Mouse (Mus musculus) megakaryocyte, embryonic 14.5 days (primary cell): ENCODE measurements around the gene Capn8.

Source experiments
- FLI1 ChIP-seq: IDR thresholded peaks from 2 replicates; pipeline ENCODE4 v1.6.1; 2012; ENCODE audit warnings: low read length, inconsistent platforms, mixed read lengths
- GATA1 ChIP-seq: IDR thresholded peaks from 3 replicates; pipeline ENCODE4 v1.6.1; 2012; ENCODE audit warnings: mixed read lengths, low read length, inconsistent platforms, borderline replicate concordance

DNA sequence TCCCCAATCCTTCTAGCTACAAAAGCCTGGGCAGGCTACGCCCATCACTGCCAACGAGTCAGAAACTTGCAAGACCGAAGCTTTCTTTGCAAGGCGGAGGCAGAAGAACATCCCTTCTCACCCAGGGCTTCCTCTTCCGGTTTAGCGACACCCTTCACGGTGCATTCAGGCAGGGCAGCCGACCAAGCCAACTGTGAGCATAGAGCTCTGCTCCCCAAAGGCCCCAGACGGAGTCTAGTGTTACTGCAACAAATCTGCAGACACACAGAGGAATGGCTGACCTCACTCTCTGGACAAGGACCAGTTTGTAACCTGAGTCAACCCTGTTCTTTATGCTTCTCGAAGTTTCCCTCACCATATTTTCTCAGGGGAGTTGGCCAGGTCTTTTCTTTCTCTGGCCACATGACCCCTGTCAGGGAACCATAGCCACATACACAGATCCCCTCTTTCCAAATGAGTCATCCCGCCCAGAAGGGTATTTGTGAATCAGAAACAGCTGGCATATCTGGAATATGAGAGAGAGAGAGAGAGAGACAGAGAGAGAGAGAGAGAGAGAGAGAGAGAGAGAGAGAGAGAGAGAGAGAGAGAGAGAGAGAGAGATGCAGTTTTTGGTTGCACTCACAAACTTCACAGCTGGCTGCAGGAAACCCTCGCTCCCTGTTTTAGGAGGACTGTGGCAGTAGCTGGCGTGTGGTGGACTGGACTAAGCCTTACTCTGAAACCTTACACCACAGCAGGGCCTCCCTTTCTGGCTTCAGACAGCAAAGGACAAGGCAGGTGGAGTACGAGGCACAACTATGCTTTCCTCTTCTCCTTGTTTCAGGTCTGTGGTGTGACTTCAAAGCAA lies 44.5 kb upstream of the Capn8 start:
- TF ChIP-seq FLI1, result no peak
- TF ChIP-seq GATA1, result no peak
